In the genomic region with DNA sequence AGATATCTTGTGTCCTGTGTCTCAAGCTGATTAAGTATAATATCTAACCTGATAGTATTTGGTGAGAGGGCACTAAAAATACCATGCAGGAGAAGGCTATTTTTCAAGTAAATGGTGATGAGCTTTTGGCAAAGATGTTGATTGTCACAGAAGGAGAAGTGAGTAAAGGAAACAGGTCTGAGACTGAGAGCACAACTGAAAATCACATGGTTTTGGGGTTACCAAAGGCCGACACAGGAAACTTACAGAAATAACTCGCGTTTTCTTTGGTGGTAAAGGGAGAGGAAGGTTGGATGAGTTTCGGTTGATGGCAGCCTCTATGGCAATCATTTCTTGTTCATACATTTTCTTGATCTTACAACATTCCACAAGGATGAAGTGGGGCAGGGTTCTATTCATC, we compare ENCODE assay signal across 17 mouse cellular contexts. TPM values are rescaled to one million over a fixed set of nuclear protein-coding genes. Genes with fewer than 3 reads are reported as not detected.
"Had no signal": no experiment of that assay in that cellular context is flagged by ENCODE, and none has a peak within 500 bp of the region (broad histone marks: within the 10 kb centered on the region; RNA-seq: fewer than 3 reads in every experiment).

No protein-coding gene starts in this region.

- H3K4me3 ChIP-seq: intestine, embryonic 15.5 days; limb, embryonic 12.5 days; liver, embryonic 15.5 days; midbrain, embryonic 10.5 days; neural tube, embryonic 12.5 days had no signal

- H3K4me2 ChIP-seq: intestine, embryonic 15.5 days; limb, embryonic 12.5 days; liver, embryonic 11.5 days; liver, embryonic 15.5 days; neural tube, embryonic 12.5 days had no signal

- H3K27ac ChIP-seq: intestine, embryonic 15.5 days; limb, embryonic 12.5 days; liver, embryonic 15.5 days; midbrain, embryonic 10.5 days; neural tube, embryonic 12.5 days had no signal

- H3K9me3 ChIP-seq: intestine, embryonic 15.5 days; limb, embryonic 12.5 days; liver, embryonic 15.5 days; midbrain, embryonic 10.5 days; neural tube, embryonic 12.5 days had no signal

- DNase-seq: kidney, adult 2 months; kidney, postnatal 25 days; layer of hippocampus, adult 9-11 months; layer of hippocampus, postnatal 36 days; lung, adult 2 months; midbrain, embryonic 14.5 days; thymus, adult 2 months; thymus, postnatal 25 days had no signal

- H3K4me1 ChIP-seq: intestine, embryonic 15.5 days; limb, embryonic 12.5 days; liver, embryonic 15.5 days had no signal

- H3K9ac ChIP-seq: intestine, embryonic 15.5 days; limb, embryonic 12.5 days; liver, embryonic 15.5 days; neural tube, embryonic 12.5 days had no signal

- H3K27me3 ChIP-seq: intestine, embryonic 15.5 days; limb, embryonic 12.5 days; liver, embryonic 15.5 days; neural tube, embryonic 12.5 days had no signal

- ATAC-seq: intestine, embryonic 15.5 days; lung, postnatal 0 days had no signal

- H3K36me3 ChIP-seq: intestine, embryonic 15.5 days; limb, embryonic 12.5 days; neural tube, embryonic 12.5 days had no signal

RNA-seq across cellular contexts. Expression of gene Gm1123, which starts 54.4 kb away (rescaled TPM):
- total RNA-seq: layer of hippocampus, postnatal 36 days; left cerebral cortex, postnatal 36 days; neutrophil, adult 5-6 weeks had no signal
- polyA plus RNA-seq: limb, embryonic 12.5 days; liver, embryonic 11.5 days; lung, adult 2 months; lung, postnatal 0 days; midbrain, embryonic 10.5 days; midbrain, embryonic 14.5 days; neural tube, embryonic 12.5 days had no signal
